Mouse (Mus musculus): ENCODE measurements at regions not wholly inside any gene's neighbourhood (a gene's known extent, or its start where the extent isn't known, plus 50 kb on each side); places are given as distances from the start of the nearest gene placed in this dataset.

DNA sequence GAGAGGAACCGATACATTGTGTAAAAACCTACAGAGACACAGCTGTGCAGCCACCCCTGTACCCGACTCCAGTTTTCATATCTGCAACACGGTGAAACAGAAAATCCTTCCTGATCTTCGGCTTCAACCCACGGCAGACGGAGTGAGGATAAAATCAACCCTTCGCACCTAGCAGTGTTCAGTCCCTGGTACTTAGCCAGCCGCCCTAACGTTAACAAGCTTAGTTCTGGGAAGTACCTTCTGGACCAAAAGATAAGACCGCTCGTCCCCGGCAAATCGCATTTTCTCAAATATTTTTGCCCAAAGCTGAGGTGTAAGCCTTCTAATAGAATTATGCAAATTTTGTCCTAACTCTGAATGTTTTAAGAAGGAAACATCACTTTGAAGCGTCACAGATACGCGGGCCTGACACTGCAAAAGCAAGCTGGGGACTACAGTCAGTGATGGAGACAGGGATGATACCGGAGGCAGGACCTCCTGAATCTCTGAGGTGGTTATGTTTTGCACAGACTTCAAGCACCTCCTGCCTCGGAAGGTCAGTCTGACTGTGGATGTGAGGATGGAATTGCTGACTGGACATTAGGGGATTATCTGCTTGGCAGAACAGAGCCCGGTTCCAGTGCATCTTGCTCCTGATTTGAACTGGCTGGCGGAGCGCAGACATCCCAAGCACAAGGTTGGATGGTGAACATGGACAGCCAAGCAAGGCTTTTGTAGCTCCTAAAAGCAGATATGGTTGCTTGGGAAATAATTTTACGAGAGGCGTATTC, 139.8 kb upstream of the Sgk1 start:
- 86% methylated on average over 23 of the region's 23 CpGs for WGBS
- Histone ChIP-seq H3K27ac (ENCODE audit: low read length) (no peak overlapping the region), H3K9me3 (ENCODE audit: low read length) (no peaks in the 10 kb centered on the region), H3K27me3 (replicated peaks; ENCODE audit: insufficient read depth, low read length) (no peaks in the 10 kb centered on the region), H3K9ac (replicated peaks; ENCODE audit: low read depth) (no peak overlapping the region), H3K4me1 (ENCODE audit: insufficient read depth, low read depth, low read length) (no peaks in the 10 kb centered on the region), H3K4me2 (replicated peaks; ENCODE audit: low read depth, low read length) (no peak overlapping the region), H3K36me3 (ENCODE audit: insufficient read depth, low read length) (no peaks in the 10 kb centered on the region), H3K4me3 (ENCODE audit: low read depth, low read length) (no peak overlapping the region)
- no peak for ATAC-seq
- no peak for TF ChIP-seq EP300 (IDR thresholded peaks at IDR 0.05)
- TF ChIP-seq CTCF (IDR thresholded peaks at IDR 0.05) = no peak
- DNase-seq (ENCODE audit: low spot score) = no peak

GRCm38 (mm10) chr10:21743396-21743795, 138.6 kb upstream of the Sgk1 start:
- no peak overlapping the region for H3K27ac ChIP-seq (ENCODE audit: low read length)
- H3K4me3 ChIP-seq (ENCODE audit: low read depth, low read length) = no peak overlapping the region
- H3K36me3 ChIP-seq (ENCODE audit: insufficient read depth, low read length) = no peaks in the 10 kb centered on the region
- 43% methylated on average over 4 of the region's 4 CpGs for WGBS
- H3K27me3 ChIP-seq (replicated peaks; ENCODE audit: insufficient read depth, low read length) = no peaks in the 10 kb centered on the region
- H3K4me1 ChIP-seq (ENCODE audit: insufficient read depth, low read depth, low read length) = no peaks in the 10 kb centered on the region
- H3K9me3 ChIP-seq (ENCODE audit: low read length) = no peaks in the 10 kb centered on the region
- H3K4me2 ChIP-seq (replicated peaks; ENCODE audit: low read depth, low read length) = no peak overlapping the region
- no peak overlapping the region for H3K9ac ChIP-seq (replicated peaks; ENCODE audit: low read depth)
- DNase-seq (ENCODE audit: low spot score) (peak; percentile 82), ATAC-seq (peak; percentile 81)
- no peak for TF ChIP-seq CTCF (IDR thresholded peaks at IDR 0.05)
- no peak; the same call in 1 of the 2 replicates for TF ChIP-seq EP300 (IDR thresholded peaks at IDR 0.05)

GRCm38 (mm10) chr10:21744341-21744955, 137.5 kb upstream of the Sgk1 start:
- no peak overlapping the region for H3K9ac ChIP-seq (replicated peaks; ENCODE audit: low read depth)
- TF ChIP-seq CTCF (IDR thresholded peaks at IDR 0.05) = no peak
- TF ChIP-seq EP300 (IDR thresholded peaks at IDR 0.05) = no peak
- H3K4me2 ChIP-seq (replicated peaks; ENCODE audit: low read depth, low read length) = no peak overlapping the region
- no peak overlapping the region for H3K4me3 ChIP-seq (ENCODE audit: low read depth, low read length)
- 74% methylated on average over 6 of the region's 6 CpGs for WGBS
- H3K4me1 ChIP-seq (ENCODE audit: insufficient read depth, low read depth, low read length) = no peaks in the 10 kb centered on the region
- no peaks in the 10 kb centered on the region for H3K36me3 ChIP-seq (ENCODE audit: insufficient read depth, low read length)
- H3K27me3 ChIP-seq (replicated peaks; ENCODE audit: insufficient read depth, low read length) = no peaks in the 10 kb centered on the region
- ATAC-seq = no peak
- DNase-seq (ENCODE audit: low spot score) = no peak
- no peaks in the 10 kb centered on the region for H3K9me3 ChIP-seq (ENCODE audit: low read length)
- no peak overlapping the region for H3K27ac ChIP-seq (ENCODE audit: low read length)

DNA sequence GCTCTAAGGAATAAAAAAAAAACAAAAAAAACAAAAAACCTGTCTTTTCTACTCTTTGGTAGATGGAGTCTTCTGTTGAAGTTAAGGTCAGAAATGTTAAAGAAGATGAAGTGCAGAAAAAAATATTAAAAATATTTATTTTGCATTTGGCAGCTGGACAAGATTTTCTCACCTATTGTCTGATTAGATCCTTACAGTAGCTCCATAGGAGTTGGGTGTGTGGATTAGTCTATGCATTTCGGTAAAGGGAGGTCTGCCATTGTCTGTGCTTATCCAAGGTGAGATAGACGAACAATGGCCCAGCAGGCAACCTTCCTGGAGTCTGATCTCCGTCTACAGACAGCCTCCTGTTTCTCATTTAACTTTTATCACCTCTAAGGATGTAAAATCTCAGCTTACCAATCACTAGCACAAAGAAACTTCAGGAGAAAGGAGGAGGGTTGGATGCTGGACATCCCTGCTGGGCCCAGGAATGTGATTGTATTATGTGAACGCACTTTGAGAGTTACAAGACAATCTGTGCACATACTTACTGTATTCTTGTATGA, 136.0 kb upstream of the Sgk1 start:
- Histone ChIP-seq H3K27me3 (replicated peaks; ENCODE audit: insufficient read depth, low read length) (no peaks in the 10 kb centered on the region), H3K4me2 (replicated peaks; ENCODE audit: low read depth, low read length) (no peak overlapping the region), H3K4me3 (ENCODE audit: low read depth, low read length) (no peak overlapping the region), H3K27ac (ENCODE audit: low read length) (no peak overlapping the region), H3K36me3 (ENCODE audit: insufficient read depth, low read length) (no peaks in the 10 kb centered on the region), H3K4me1 (ENCODE audit: insufficient read depth, low read depth, low read length) (no peaks in the 10 kb centered on the region), H3K9me3 (ENCODE audit: low read length) (no peaks in the 10 kb centered on the region), H3K9ac (replicated peaks; ENCODE audit: low read depth) (no peak overlapping the region)
- 52% methylated on average over 4 of the region's 4 CpGs for WGBS
- ATAC-seq (no peak), DNase-seq (ENCODE audit: low spot score) (no peak)
- TF ChIP-seq CTCF (IDR thresholded peaks at IDR 0.05) (no peak), EP300 (IDR thresholded peaks at IDR 0.05) (no peak)

- no peaks in the 10 kb centered on the region for H3K27me3 ChIP-seq (replicated peaks; ENCODE audit: insufficient read depth, low read length)
- H3K4me1 ChIP-seq (ENCODE audit: insufficient read depth, low read depth, low read length) = no peaks in the 10 kb centered on the region
- no peaks in the 10 kb centered on the region for H3K9me3 ChIP-seq (ENCODE audit: low read length)
- no peak overlapping the region for H3K9ac ChIP-seq (replicated peaks; ENCODE audit: low read depth)
- H3K4me3 ChIP-seq (ENCODE audit: low read depth, low read length) = no peak overlapping the region
- ATAC-seq (no peak), DNase-seq (ENCODE audit: low spot score) (no peak)
- no peak overlapping the region for H3K27ac ChIP-seq (ENCODE audit: low read length)
- peak overlapping the region; percentile 8; the same call in 1 of the 2 replicates for H3K4me2 ChIP-seq (replicated peaks; ENCODE audit: low read depth, low read length)
- no peaks in the 10 kb centered on the region for H3K36me3 ChIP-seq (ENCODE audit: insufficient read depth, low read length)
- WGBS = 22% methylated on average over 9 of the region's 9 CpGs
- TF ChIP-seq CTCF (IDR thresholded peaks at IDR 0.05) (no peak), EP300 (IDR thresholded peaks at IDR 0.05) (no peak)
Measured at GRCm38 (mm10) chr10:21746713-21747112, 135.3 kb upstream of the Sgk1 start.

GRCm38 (mm10) chr10:21751326-21751725, 130.7 kb upstream of the Sgk1 start:
- Histone ChIP-seq H3K9ac (replicated peaks; ENCODE audit: low read depth) (no peak overlapping the region), H3K4me1 (ENCODE audit: insufficient read depth, low read depth, low read length) (no peaks in the 10 kb centered on the region), H3K36me3 (ENCODE audit: insufficient read depth, low read length) (no peaks in the 10 kb centered on the region), H3K4me3 (ENCODE audit: low read depth, low read length) (no peak overlapping the region), H3K4me2 (replicated peaks; ENCODE audit: low read depth, low read length) (no peak overlapping the region), H3K27ac (ENCODE audit: low read length) (no peak overlapping the region), H3K27me3 (replicated peaks; ENCODE audit: insufficient read depth, low read length) (no peaks in the 10 kb centered on the region), H3K9me3 (ENCODE audit: low read length) (no peaks in the 10 kb centered on the region)
- no peak for ATAC-seq
- 65% methylated on average over 6 of the region's 6 CpGs for WGBS
- TF ChIP-seq EP300 (IDR thresholded peaks at IDR 0.05) = no peak
- no peak for TF ChIP-seq CTCF (IDR thresholded peaks at IDR 0.05)
- no peak for DNase-seq (ENCODE audit: low spot score)

Data from lung, postnatal 0 days (tissue).